Mouse (Mus musculus) embryonic fibroblast, embryonic 13.5 days (primary cell): ENCODE measurements around the gene Arhgap23. TPM values are rescaled to one million over a fixed set of nuclear protein-coding genes. Genes with fewer than 3 reads are reported as not detected.

Experiments used
- H3K27ac ChIP-seq: 2 replicates; pipeline ENCODE4 v1.5.1; 2012; ENCODE audit warnings: low read length, control low read depth, inconsistent platforms; ENCODE audit not compliant: insufficient read depth
- H3K4me1 ChIP-seq: 2 replicates; pipeline ENCODE4 v1.6.1; 2011; ENCODE audit warnings: low read length; ENCODE audit not compliant: control insufficient read depth, insufficient read depth
- H3K4me3 ChIP-seq: 2 replicates; pipeline ENCODE4 v1.5.1; 2011; ENCODE audit warnings: mild to moderate bottlenecking, control low read depth, low read length; ENCODE audit not compliant: insufficient read depth
- CTCF ChIP-seq: IDR thresholded peaks from 2 replicates; pipeline ENCODE4 v1.5.1; 2011; ENCODE audit warnings: mild to moderate bottlenecking, control low read depth, low read length, moderate library complexity, borderline replicate concordance; ENCODE audit not compliant: insufficient read depth
- POLR2A ChIP-seq: IDR thresholded peaks from 2 replicates; pipeline ENCODE4 v1.6.1; 2011; ENCODE audit warnings: low read depth, mild to moderate bottlenecking, control low read depth, low read length, moderate library complexity
- polyA plus RNA-seq: library from polyadenylated mRNA; stranded (reverse); fragments of >200 nt; gene quantifications from 2 replicates; pipeline ENCODE4 v1.2.4, GENCODE M21; 2011; ENCODE audit warnings: low read depth; ENCODE audit not compliant: missing spikeins, insufficient read length

The Arhgap23 gene
- polyA plus RNA-seq, 1 experiment, result 49.2 TPM

GRCm38 (mm10) chr11:97534442-97535307, 119.3 kb downstream of the Arhgap23 start:
- Histone ChIP-seq H3K4me1 (no peaks in the 10 kb centered on the region), H3K27ac (no peak overlapping the region), H3K4me3 (no peak overlapping the region)
- no peak for TF ChIP-seq POLR2A
- TF ChIP-seq CTCF, result no peak

- no peaks in the 10 kb centered on the region for H3K4me1 ChIP-seq
- H3K27ac ChIP-seq, result no peak overlapping the region
- no peak overlapping the region for H3K4me3 ChIP-seq
- TF ChIP-seq CTCF, result no peak
- no peak for TF ChIP-seq POLR2A
Measured at GRCm38 (mm10) chr11:97535308-97535630, 119.9 kb downstream of the Arhgap23 start.

- no peak overlapping the region for H3K4me3 ChIP-seq
- no peaks in the 10 kb centered on the region for H3K4me1 ChIP-seq
- no peak for TF ChIP-seq CTCF
- TF ChIP-seq POLR2A, result no peak
- H3K27ac ChIP-seq, result no peak overlapping the region
Measured at GRCm38 (mm10) chr11:97535660-97536059, 120.3 kb downstream of the Arhgap23 start.

- TF ChIP-seq CTCF (no peak), POLR2A (no peak)
- Histone ChIP-seq H3K4me1 (no peaks in the 10 kb centered on the region), H3K4me3 (no peak overlapping the region), H3K27ac (no peak overlapping the region)
Measured at GRCm38 (mm10) chr11:97536083-97536747, 120.9 kb downstream of the Arhgap23 start.

- Histone ChIP-seq H3K4me3 (no peak overlapping the region), H3K4me1 (no peaks in the 10 kb centered on the region), H3K27ac (no peak overlapping the region)
- TF ChIP-seq POLR2A, result no peak
- 0 out of 2 replicates have a peak, but pooled peaks have one; percentile 7 for TF ChIP-seq CTCF
Measured at GRCm38 (mm10) chr11:97536835-97537579, 121.7 kb downstream of the Arhgap23 start.

- Histone ChIP-seq H3K4me1 (no peaks in the 10 kb centered on the region), H3K27ac (no peak overlapping the region), H3K4me3 (no peak overlapping the region)
- no peak for TF ChIP-seq POLR2A
- no peak for TF ChIP-seq CTCF
Measured at GRCm38 (mm10) chr11:97537580-97538089, 122.3 kb downstream of the Arhgap23 start.

GRCm38 (mm10) chr11:97539622-97540021, 124.3 kb downstream of the Arhgap23 start:
- H3K27ac ChIP-seq, result no peak overlapping the region
- H3K4me3 ChIP-seq, result no peak overlapping the region
- H3K4me1 ChIP-seq, result no peaks in the 10 kb centered on the region
- no peak for TF ChIP-seq POLR2A
- no peak for TF ChIP-seq CTCF

GRCm38 (mm10) chr11:97540136-97540535, 124.8 kb downstream of the Arhgap23 start:
- no peak overlapping the region for H3K27ac ChIP-seq
- TF ChIP-seq POLR2A (no peak), CTCF (no peak)
- no peaks in the 10 kb centered on the region for H3K4me1 ChIP-seq
- H3K4me3 ChIP-seq, result no peak overlapping the region

- no peak overlapping the region for H3K4me3 ChIP-seq
- TF ChIP-seq POLR2A (no peak), CTCF (no peak)
- H3K4me1 ChIP-seq, result no peaks in the 10 kb centered on the region
- no peak overlapping the region for H3K27ac ChIP-seq
Measured at GRCm38 (mm10) chr11:97540604-97541003, 125.3 kb downstream of the Arhgap23 start.
